Mouse (Mus musculus) cortical plate, adult 2 months (tissue): ENCODE results near the gene Ikzf3.

Experiments
- CTCF ChIP-seq: fragments of 200-500 bp; IDR thresholded peaks from 2 replicates; pipeline ENCODE4 v1.5.1; 2011; ENCODE audit warnings: mild to moderate bottlenecking, control low read depth, low read length; ENCODE audit not compliant: insufficient read depth; ENCODE audit errors: extremely low read depth
- POLR2A ChIP-seq: fragments of 200-500 bp; IDR thresholded peaks from 2 replicates; pipeline ENCODE4 v1.6.1; 2011; ENCODE audit warnings: mild to moderate bottlenecking, low read length, control low read depth; ENCODE audit not compliant: insufficient read depth; ENCODE audit errors: extremely low read depth

DNA sequence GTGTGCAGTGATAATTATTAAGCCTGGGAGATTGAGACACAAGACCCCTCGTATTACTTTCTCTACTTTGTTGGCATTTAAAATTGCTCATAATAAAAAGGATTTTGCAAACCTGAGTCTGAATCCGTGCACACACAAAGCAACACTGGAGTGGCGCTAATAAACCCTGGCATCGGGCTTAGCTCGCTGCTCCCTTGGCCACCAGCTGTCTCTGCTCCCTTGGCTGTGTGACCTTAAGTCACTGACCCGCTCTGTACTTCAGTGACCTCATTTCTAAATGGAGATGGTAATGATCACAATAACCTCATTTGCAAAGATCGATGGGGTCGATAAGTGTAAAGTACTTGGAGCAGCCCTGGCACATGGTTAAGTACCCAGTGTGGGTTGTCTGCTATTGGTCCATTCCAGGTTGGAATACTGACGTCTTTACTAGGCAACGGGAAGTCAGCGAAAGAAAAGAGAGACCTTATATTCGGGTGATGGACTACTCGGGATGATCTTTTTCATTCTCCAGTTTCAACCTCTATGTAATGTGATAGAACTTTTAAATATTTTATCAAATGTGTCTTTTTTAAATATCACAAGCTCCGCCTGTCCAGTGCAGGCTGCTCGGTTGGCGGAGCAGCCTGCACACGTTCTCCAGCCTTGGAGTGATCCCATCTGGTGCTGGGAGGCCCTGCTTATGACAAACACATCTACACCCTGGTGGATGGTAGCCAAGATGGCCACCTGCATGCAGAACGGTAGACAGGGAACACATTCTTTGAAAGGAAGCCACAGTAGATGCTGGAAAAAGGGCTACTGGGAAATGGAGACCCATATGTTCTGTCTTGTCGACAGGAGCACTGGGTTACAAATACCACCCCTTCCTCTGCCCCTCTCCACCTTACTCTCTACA is 45.0 kb upstream of the Ikzf3 start:
- no peak for TF ChIP-seq CTCF
- no peak for TF ChIP-seq POLR2A
